Mouse (Mus musculus): ENCODE measurements around the gene Rhog.

Gene Rhog

DNA sequence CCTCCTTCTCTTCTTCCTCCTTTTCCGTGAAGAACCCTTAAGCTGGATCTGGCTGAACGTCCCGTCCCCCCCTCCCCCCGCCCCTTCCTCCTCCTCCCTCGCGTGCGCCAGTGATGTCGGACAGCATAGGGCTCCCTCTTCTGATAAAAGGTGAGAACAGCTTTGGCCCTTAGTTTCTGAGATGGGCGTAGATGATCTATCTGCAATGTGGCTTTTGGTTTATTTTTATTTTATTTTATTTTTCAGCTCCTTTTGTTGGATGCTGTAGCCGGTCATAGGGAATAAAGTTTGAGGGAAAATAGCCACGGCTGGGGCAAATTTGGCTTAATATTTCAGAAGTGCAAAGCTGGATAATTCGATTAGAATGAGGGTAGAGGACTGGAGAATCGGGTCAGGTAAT is 33.5 kb downstream of the Rhog start:
- no peak for DNase-seq (ENCODE audit: low spot score)

DNA sequence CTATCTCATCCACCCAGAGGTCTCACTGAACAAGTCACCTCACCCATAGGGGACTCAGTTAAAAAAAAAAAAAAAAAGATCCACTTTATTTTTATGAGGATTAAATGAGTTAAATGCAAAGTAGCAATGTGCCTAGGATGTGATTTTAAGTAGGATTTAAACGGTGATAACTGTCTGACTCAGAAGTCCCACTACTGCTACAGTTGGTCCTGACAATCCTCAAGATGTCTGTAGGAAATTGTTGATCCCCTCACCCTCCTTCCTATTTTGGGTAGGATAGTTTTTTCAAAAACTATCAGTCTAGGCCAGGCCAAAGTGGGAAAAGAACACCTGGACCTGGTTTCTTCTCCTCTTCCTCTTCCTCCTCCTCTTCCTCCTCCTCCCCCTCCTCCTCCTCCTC is 34.0 kb downstream of the Rhog start:
- no peak for DNase-seq (ENCODE audit: low spot score)

DNA sequence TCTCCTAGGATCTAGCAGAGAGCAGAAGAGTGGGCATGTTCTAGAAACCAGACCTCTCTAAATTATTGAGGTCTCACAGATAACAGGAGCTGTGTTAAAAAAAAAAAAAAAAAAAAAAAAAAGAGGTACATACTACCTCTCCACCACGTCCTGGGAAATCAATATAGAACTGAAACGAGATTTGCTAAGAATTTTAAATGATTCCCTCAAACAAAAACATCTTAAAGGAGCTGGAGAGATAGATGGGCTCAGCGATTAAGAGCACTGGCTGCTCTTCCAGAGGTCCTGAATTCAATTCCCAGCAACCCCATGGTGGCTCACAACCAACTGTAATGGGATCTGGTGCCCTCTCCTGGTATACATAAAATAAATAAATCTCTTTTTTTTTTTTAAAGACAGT is 44.8 kb downstream of the Rhog start:
- DNase-seq (ENCODE audit: low spot score), result no peak

DNA sequence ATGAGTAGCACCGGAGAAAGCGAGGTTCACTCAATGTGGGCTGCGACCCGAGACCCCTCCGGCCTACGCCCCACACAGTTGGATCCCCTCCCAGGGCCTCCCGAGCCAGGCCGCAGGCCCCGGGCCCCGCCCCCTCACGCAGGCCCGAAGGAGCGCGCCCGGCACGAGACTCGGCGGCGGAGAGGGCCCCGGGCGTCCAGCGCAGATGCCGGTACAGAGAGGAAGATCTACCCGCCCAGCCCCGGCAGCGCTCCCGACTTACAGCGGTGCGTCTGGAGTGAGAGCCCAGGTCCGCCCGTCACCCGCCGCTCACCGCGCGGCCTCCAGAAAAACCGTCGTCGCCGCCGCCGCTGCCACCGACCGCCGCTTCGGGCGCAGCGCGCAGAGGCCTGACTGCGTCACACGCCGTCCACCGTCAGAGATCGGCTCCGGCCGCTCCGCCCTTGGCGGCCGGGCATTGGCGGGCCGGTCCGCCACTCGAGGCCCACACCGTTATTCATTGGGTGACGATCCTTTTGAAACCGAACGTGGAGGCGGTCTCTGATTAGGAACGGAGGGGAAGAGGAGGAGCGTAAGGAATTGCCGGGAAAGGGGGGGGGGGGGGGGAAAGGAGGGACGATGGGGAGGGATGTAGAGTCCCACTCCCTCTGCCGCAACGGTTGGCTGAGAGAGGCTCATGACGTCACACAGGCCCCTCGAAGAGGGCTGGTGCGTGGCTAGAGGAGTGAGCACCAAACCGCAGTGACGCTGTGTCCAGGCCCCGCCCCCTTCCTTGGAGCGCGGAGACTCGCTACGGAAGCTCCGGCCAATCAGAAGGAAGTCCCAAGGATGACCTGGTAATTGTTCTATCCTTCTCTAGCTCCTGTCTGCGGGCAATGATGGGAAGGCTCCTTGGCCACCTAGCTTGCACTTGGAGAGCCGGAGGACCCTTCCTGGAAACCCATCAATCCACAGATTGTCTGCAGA is 45.8 kb downstream of the Rhog start, which contains the start of the genes Nup98 and Pgap2:
TSS of gene Nup98 (minus strand) at position 421 of the 966 bp plus-strand sequence.
TSS of gene Pgap2 (plus strand) at position 453 of the 966 bp plus-strand sequence.
- DNase-seq (ENCODE audit: low spot score), result peak; percentile 90

DNA sequence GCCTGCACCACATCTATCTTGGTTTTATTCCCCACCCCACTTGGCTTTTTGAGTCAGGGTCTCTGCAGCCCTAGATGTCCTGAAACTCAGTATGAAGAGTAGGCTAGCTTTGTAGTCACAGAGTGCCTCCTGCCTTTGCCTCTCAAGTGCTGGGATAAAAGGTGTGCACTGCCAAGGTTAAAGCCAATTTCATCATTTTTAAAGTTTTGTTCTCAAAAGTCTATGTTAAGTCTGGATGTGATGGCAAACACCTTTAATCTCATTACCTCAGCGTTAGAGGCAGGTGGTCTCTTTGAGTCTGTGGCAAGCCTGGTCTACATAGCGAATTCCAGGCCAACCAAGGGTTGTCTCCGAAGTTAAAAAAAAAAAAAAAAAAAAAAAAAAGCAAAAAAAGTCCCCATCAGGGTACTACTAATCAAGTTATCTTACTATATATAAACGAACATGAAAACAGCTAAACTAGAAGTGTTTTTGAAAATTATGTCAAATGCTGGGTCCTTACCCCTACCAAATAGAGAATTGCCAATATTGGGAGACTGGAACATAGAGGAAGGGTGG is 47.0 kb downstream of the Rhog start:
- no peak for DNase-seq (ENCODE audit: low spot score)

DNA sequence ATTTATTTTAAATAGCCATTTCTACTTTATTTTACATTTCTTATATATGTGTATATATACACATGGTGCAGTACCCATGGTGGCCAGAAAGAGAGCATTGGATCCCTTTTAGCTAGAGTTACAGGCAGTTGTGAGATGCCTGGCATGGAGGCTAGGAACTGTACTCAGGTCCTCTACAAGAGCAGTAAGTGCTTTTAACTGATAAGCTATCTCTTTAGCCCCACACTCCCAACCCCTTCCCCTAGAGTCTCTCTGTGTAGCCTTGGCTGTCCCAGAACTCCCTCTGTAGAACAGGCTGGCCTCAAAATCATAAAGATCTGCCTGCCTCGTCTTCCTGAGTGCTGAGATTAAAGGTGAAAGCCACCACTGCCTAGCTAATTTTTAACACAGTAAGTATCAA is 50.2 kb downstream of the Rhog start:
- no peak for DNase-seq (ENCODE audit: low spot score)

DNA sequence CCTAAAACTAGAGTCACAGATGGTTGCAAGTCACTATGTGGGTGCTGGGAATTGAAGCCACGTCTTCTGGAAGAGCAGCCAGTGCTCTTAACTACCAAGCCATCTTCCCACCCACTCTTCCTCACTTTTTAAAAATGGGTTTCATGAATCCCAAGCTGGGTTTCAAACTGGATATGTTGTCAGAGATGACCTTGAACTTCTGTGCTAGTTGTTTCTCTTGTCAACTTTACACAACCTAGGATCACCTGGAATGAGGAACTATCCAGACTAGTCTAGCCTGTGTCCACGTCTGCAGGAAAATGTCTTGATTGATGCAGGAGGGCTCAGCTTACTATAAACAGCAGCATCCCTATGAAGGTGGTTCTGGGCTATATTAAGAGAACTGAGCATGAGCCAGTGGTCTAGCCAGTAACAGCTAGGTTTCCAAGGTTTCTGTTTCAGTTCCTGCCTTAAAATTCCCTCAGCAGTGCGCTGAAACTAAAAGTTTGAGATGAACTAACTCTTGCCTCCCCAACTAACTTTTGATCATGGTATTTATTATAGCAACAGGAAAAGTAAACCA is 51.5 kb downstream of the Rhog start:
- no peak for DNase-seq (ENCODE audit: low spot score)

DNA sequence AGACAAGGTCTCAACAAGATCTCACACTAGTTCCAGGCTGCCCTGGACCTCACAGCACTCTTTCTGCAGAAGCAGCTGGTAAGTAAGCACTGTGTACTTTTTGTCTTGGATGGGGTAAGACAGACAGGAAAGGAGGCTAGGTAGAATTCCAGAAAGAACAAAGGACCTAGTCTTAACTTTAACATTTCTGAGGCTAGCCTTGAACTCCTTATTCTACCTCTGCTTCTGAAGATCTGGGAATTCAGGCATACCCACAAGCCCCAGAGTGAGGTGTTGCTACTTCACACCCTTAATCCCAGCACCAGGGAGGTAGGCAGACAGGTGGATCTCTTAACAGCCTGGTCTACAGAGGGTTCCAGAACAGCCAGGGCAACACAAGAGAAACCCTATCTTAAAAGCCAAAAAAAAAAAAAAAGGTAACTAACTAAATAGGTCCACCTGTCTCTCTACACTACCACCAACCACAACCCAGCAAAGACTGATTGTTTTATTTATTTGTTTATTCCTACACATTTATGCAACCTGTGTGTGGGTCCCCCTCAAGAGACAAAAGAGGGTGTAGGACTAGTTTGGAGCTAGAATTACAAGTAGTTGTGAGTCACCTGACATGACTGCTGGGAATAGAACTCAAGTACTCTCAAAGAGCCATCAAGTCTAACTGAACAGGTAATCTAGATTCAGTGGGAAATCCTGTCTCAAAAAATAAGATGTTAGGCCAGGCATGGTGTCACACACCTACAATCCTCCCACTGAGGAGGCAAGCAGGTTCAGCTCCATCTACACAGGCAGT is 54.7 kb downstream of the Rhog start:
- no peak for DNase-seq (ENCODE audit: low spot score)

DNA sequence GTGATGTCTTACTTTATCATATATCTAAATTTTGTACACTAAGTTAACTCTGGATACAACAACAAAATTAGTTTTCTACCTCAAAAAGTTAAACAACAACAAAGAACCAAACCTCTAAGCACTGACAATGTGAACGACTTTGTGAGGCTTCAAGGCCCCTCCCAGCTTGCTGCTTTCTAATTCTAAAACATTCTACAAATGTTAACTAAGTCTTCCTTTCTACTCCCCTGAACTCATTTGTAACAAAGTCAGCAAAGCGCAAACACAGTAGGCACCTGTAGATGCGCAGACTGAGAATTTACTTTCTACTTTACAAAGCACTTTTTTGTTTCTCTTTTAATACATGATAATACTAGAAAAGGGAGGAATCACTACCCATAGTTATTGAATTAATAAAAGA is 55.3 kb downstream of the Rhog start:
- no peak for DNase-seq (ENCODE audit: low spot score)

DNA sequence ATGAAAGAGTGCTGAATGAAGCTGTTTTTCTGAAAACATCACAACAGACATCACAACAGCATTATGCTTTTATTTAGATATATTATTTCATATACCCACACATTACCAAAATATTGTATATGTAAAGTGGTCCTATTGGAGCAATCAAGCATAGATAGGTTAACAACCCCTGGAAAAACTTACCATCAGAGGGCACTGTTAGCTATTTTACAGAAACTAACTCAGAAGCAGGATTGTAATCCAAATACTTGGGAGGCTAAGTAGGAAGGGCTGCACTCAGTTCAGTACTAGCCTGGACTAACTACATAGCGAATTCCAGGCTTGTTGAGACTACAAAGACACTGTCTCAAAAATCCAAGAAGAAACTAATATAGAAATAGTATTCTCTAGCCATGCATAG is 63.5 kb downstream of the Rhog start:
- no peak for DNase-seq (ENCODE audit: low spot score)
